Mouse (Mus musculus) neural tube, embryonic 11.5 days (tissue): ENCODE results near the gene Ripk3. TPM values are rescaled to one million over a fixed set of nuclear protein-coding genes. Genes with fewer than 3 reads are reported as not detected.

Source experiments
- ATAC-seq: fragments of 200-750 bp; cut with Nextera tagmentation; 2 replicates; pipeline ENCODE4 v1.8.0; 2017; ENCODE audit warnings: moderate number of reproducible peaks, mild to moderate bottlenecking, moderate TSS enrichment, moderate library complexity; ENCODE audit not compliant: insufficient read depth, low FRiP score, low TSS enrichment
- DNase-seq: peaks from one replicate; pipeline ENCODE4 v3.0.0-alpha.2; 2015; ENCODE audit warnings: low spot score
- H3K27ac ChIP-seq: fragments of 300-500 bp; sonication (generic); 2 replicates; pipeline ENCODE4 v1.5.1; 2014; ENCODE audit warnings: low read depth, mild to moderate bottlenecking, low read length
- H3K27me3 ChIP-seq: fragments of 300-500 bp; sonication (generic); 2 replicates; pipeline ENCODE4 v1.6.1; 2014; ENCODE audit warnings: mild to moderate bottlenecking, low read length, mixed read lengths; ENCODE audit not compliant: control insufficient read depth, insufficient read depth
- H3K36me3 ChIP-seq: fragments of 300-500 bp; sonication (generic); 2 replicates; pipeline ENCODE4 v1.6.1; 2014; ENCODE audit warnings: mild to moderate bottlenecking, low read length, moderate library complexity, mixed read lengths; ENCODE audit not compliant: control insufficient read depth, insufficient read depth
- H3K4me1 ChIP-seq: fragments of 300-500 bp; sonication (generic); 2 replicates; pipeline ENCODE4 v1.6.1; 2014; ENCODE audit warnings: low read length, mixed read lengths; ENCODE audit not compliant: control insufficient read depth, insufficient read depth
- H3K4me2 ChIP-seq: fragments of 300-500 bp; sonication (generic); 2 replicates; pipeline ENCODE4 v1.6.1; 2014; ENCODE audit warnings: low read depth, mild to moderate bottlenecking, moderate library complexity
- H3K4me3 ChIP-seq: fragments of 300-500 bp; sonication (generic); 2 replicates; pipeline ENCODE4 v1.5.1; 2014; ENCODE audit warnings: low read depth, low read length
- H3K9ac ChIP-seq: fragments of 300-500 bp; sonication (generic); 2 replicates; pipeline ENCODE4 v1.6.1; 2014; ENCODE audit warnings: mild to moderate bottlenecking, low read length
- H3K9me3 ChIP-seq: fragments of 300-500 bp; sonication (generic); 2 replicates; pipeline ENCODE4 v1.6.1; 2016; ENCODE audit warnings: low read length; ENCODE audit not compliant: control insufficient read depth
- WGBS: fragments of 180-500 bp; shearing (Covaris S2); extraction: QIAGEN DNeasy Blood & Tissue Kit; methylation state at CpG from one replicate; pipeline ENCODE4 v1.1.7; 2014; 5-methylcytosine and 5-hydroxymethylcytosine counted together
- polyA plus RNA-seq: library from polyadenylated mRNA; unstranded; fragments of >200 nt; fragmentation: Nextera tagmentation; extraction: Ambion mirVana; gene quantifications from 2 replicates; pipeline ENCODE4 v1.2.1, GENCODE M21; 2014

Gene Ripk3
- polyA plus RNA-seq, 1 experiment from 2014 or later = 14.2 TPM

DNA sequence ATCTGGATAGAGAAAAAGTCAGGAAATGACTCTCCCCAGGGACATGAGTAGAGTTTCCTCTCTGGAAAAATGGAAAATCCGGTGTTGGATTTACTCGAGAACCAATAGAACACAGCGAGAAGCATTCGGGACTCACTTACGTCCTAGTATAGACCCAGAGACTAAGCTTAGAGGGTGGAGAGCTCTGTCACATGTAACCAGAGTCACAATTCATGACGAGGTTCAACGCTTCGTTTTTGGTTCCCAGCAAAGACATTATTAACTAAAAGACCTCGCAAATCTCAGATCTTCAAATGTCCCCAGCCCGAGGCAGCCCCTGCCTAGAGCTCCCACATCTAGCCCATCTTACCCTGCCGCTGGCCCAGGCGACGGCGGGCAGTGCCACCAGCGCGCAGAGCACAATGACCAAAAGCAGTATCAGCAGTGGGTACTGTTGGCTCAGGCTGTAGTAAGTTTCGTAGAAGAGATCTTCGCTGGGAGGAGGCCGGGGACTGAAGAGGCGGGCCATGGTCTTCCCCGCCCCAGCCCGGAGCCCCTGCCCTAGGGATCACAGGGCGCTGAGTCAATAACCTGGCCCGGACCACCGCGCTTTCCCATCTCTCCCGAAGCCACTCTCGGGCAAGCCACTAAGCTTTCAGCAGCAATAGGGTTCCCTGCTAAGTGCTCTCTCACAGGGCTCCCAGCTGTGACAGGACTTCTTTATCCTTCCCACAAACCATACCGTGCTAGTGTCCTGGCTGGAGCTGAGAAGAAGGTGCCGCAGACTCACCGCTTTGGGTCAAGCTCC is 5.3 kb downstream of the Ripk3 start:
- 1% methylated on average over 31 of the region's 31 CpGs for WGBS
- Histone ChIP-seq H3K4me2 (peak overlapping the region; percentile 39), H3K4me3 (peak overlapping the region; percentile 34), H3K9ac (peak overlapping the region; percentile 37), H3K36me3 (no peaks in the 10 kb centered on the region), H3K9me3 (no peaks in the 10 kb centered on the region), H3K4me1 (peaks cover 5% of the 10 kb centered on the region; the same call in 1 of the 2 replicates), H3K27me3 (peaks cover 59% of the 10 kb centered on the region), H3K27ac (no peak overlapping the region)
- no peak for ATAC-seq
- peak; percentile 35 for DNase-seq

DNA sequence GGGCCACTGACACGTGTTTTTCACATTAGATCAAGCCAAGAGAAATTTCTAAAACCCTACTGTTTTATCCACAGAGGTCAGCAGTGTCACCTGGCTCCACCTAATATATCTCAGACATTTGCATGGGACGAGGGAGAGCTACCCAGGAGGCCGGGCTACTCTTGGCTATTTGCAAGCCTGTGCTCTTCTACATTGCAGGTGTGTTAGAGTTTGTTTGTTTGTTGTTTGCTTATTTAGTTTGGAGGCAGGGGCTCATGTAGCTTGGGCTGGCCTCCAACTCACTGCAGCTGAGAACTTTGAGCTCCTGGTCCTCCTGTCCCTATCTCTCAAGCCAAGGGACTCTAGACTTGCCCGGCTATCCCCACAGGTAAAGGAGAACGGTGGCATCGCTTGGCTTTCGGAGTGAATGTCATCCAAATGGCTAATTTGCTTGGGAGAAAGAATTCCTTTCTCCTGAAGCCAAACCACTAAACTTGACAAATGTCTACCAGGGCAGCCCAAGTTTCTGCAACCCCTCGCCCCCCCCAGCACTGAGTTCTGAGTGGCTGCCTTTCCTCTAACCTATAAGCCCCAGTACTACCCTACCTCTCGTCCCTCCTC is 6.2 kb downstream of the Ripk3 start:
- Histone ChIP-seq H3K36me3 (no peaks in the 10 kb centered on the region), H3K9me3 (no peaks in the 10 kb centered on the region), H3K27me3 (peaks cover 50% of the 10 kb centered on the region), H3K4me3 (no peak overlapping the region), H3K4me1 (peaks cover 5% of the 10 kb centered on the region; the same call in 1 of the 2 replicates), H3K27ac (no peak overlapping the region), H3K4me2 (peak overlapping the region; percentile 39), H3K9ac (no peak overlapping the region)
- no peak for ATAC-seq
- WGBS = 47% methylated on average over 9 of the region's 9 CpGs
- no peak for DNase-seq

DNA sequence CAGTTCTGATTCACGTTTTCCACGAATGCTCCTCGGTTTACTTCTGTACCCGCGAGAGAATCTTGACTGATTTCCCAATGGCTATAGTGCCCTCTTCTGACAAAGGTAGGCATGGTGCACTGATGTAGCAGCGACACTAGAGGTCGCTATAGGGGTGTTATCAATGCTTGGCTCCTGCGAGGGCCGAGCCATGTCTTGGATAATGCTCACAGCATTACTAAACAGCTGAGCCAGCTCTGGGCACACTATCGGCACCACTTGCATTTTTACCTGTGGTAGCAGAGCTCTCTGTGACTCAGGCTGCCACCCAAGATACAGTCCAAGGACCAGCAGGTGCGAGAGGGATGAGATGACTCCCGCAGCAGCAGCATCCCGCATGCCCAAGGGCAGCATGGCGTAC is 7.4 kb downstream of the Ripk3 start:
- Histone ChIP-seq H3K4me3 (no peak overlapping the region), H3K27ac (no peak overlapping the region), H3K9ac (0 out of 2 replicates have a peak overlapping the region, but pooled peaks have one; percentile 11), H3K9me3 (no peaks in the 10 kb centered on the region), H3K36me3 (no peaks in the 10 kb centered on the region), H3K27me3 (peaks cover 44% of the 10 kb centered on the region), H3K4me2 (peak overlapping the region; percentile 23), H3K4me1 (peaks cover 5% of the 10 kb centered on the region; the same call in 1 of the 2 replicates)
- ATAC-seq (no peak; the same call in 1 of the 2 replicates), DNase-seq (peak; percentile 73)
- 17% methylated on average over 14 of the region's 14 CpGs for WGBS

DNA sequence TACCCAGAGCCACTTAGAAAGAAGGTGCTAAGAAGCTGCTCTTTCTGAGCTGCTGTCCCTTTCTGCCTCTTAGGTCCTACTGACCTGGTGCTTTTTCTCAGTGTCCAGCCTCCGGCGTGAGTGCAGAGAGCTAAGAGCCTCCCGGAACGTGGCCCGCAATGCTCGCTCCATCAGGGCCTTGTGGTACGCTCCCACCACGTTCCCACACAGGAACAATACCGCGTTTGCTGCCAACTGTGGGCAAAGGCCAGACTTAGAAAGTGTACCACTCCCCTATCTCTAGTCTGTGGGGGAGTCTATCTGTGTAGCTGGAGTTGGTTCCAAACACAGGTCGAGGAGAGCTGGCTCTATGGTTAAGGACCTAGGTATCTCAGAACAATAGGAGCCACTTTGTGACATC is 7.9 kb downstream of the Ripk3 start:
- no peak overlapping the region for H3K27ac ChIP-seq
- peaks cover 43% of the 10 kb centered on the region for H3K27me3 ChIP-seq
- H3K9ac ChIP-seq = no peak overlapping the region
- DNase-seq (no peak), ATAC-seq (no peak)
- H3K36me3 ChIP-seq = no peaks in the 10 kb centered on the region
- no peak overlapping the region for H3K4me2 ChIP-seq
- no peaks in the 10 kb centered on the region for H3K9me3 ChIP-seq
- WGBS = 82% methylated on average over 11 of the region's 11 CpGs
- H3K4me3 ChIP-seq = no peak overlapping the region
- peaks cover 5% of the 10 kb centered on the region; the same call in 1 of the 2 replicates for H3K4me1 ChIP-seq

DNA sequence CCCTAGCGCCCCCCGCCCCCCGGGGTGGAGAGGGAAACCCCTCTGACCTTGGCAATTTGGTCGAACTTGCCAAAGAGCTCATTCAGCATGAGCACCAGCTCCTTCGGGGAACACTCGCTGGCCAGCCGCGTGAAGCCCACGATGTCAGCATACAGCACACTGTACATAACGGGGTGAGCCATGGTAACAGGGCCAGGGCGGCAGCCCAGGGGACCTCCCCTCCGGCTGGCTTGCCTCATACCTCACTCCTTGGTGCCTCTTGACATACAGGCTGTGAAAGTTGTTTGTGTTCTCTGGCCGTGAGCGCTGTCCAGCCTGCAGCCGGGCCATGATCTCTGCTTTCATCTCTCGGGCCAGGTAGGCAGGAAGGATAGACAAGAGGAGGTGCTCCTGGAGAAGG is 9.0 kb downstream of the Ripk3 start:
- peaks cover 5% of the 10 kb centered on the region; the same call in 1 of the 2 replicates for H3K4me1 ChIP-seq
- ATAC-seq = no peak
- WGBS = 71% methylated on average over 16 of the region's 16 CpGs

DNA sequence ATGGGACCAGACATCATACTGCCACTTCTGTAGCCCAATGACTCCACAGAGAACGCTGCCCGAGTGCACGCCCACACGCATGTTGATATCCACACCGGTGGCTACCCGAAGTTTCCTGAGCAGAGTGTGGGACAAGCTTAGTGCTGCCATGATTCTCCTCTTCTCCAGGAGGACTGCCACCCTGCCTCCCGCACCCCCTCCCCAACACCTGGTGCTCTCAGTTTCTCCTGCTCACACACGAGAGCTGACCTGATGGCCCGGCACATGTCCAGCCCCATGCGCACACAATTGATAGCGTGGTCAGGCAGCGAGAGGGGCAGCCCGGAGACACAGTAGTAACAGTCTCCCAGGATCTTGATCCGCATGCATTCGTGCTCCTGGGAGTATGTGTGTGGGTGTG is 10.0 kb downstream of the Ripk3 start:
- Histone ChIP-seq H3K4me1 (peaks cover 5% of the 10 kb centered on the region; the same call in 1 of the 2 replicates), H3K4me3 (no peak overlapping the region), H3K4me2 (no peak overlapping the region), H3K27ac (no peak overlapping the region), H3K36me3 (no peaks in the 10 kb centered on the region), H3K9ac (no peak overlapping the region), H3K27me3 (peaks cover 23% of the 10 kb centered on the region), H3K9me3 (no peaks in the 10 kb centered on the region)
- WGBS = 91% methylated on average over 15 of the region's 15 CpGs
- no peak for DNase-seq
- ATAC-seq = no peak

More for the DNA sequence above, 9.0 kb downstream of the Ripk3 start:
- H3K36me3 ChIP-seq = no peaks in the 10 kb centered on the region
- no peak overlapping the region for H3K4me2 ChIP-seq
- DNase-seq = no peak
- no peaks in the 10 kb centered on the region for H3K9me3 ChIP-seq
- H3K9ac ChIP-seq = no peak overlapping the region
- peaks cover 33% of the 10 kb centered on the region for H3K27me3 ChIP-seq
- no peak overlapping the region for H3K4me3 ChIP-seq
- H3K27ac ChIP-seq = no peak overlapping the region

DNA sequence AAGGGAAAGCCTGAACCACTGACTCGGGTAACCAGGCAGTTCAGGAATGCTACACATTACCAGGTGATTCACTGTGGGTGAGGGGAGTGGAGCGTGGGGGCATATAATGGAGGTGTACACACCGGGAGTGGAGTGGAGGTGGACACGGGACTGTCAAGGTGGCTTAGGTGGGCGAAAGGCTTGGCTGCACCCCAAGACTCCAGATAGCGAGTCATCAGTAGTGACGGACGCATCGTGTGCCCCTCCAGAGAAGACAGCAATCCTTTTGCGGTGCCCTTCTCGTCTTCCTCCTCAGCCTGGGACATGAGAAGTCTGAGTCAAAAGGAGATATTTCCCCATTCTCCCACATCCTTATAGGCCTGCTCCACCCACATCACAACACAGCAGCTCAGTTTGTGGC is 10.9 kb downstream of the Ripk3 start:
- Histone ChIP-seq H3K27ac (no peak overlapping the region), H3K9me3 (no peaks in the 10 kb centered on the region), H3K4me3 (no peak overlapping the region), H3K4me2 (no peak overlapping the region), H3K36me3 (no peaks in the 10 kb centered on the region), H3K27me3 (peaks cover 15% of the 10 kb centered on the region), H3K4me1 (peaks cover 5% of the 10 kb centered on the region; the same call in 1 of the 2 replicates), H3K9ac (no peak overlapping the region)
- 91% methylated on average over 11 of the region's 11 CpGs for WGBS
- DNase-seq (no peak), ATAC-seq (no peak)

DNA sequence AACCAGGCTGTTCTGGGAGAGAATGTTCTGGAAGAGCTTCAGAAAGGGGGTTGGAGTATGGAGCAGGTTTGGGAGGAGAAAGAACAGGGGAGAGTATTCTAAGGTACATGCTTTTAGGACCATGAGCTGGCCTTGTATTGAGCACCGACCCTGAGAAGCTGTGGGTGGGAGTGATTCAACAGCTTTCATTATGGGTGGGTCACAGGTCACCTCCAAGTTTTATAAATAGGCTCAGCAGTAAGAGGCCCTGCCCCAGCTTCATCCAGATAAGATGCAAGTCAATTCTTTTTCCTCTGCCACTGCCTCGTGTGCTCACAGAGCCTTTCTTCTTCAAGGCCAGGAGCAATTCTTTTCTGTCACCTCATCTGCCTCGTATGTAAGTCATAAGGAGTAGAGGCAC is 11.5 kb downstream of the Ripk3 start:
- no peak for DNase-seq
- Histone ChIP-seq H3K27ac (no peak overlapping the region), H3K4me3 (no peak overlapping the region), H3K4me2 (no peak overlapping the region), H3K4me1 (peaks cover 5% of the 10 kb centered on the region; the same call in 1 of the 2 replicates), H3K9me3 (no peaks in the 10 kb centered on the region), H3K9ac (no peak overlapping the region), H3K27me3 (peaks cover 8% of the 10 kb centered on the region), H3K36me3 (no peaks in the 10 kb centered on the region)
- WGBS = 55% methylated on average over 3 of the region's 3 CpGs
- ATAC-seq = no peak
